Mouse (Mus musculus): ENCODE data around the gene Otop2. TPM values are rescaled to one million over a fixed set of nuclear protein-coding genes. Genes with fewer than 3 reads are reported as not detected.

Otop2 gene
- total RNA-seq, 2 experiments from 2014 or later: not detected

DNA sequence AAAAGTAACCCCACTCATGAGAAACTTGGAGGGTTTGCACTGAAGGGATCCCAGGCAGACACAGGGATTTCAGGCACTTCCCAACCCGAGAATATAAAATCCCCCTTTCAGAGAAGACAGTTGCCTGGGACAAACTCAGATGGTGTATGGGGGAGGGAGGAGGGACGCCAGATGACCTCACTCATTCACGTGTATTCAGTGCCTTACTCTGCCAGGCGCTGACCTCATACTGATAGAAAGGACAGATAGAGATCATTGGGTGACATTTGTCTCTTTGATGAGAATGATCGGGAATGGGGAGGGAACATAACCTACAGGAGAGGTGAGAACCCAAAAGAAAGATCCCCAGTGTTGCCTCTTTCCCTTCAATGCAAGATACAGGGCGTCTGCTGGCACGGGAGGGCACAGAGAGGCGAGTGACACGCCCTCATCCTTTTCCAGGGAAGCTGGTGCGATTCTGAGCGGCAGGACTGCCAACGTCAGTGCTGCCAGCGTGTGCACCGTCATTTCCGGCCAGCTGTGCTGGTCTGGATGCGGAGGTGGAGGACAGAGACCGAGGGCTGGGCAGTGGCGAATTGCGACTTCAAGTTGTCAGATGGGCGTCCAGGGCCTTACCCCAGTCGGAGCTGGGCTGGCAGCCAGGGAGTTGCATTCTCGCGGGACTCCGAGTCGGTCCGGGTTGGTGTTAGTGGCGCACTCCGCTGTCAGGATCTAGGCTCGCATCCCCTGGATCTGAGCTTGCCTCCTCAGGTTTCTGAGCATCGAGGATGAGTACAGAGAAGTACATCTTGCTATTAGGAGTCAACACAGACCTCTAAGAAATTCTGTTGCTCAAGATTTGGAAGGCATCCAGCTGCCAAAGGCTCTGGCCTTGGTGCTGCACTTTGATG lies 67.1 kb downstream of the Otop2 start:
- intact Hi-C loops (cut with DNase I): no loop called here
- DNase-seq: peak; percentile 69 to 75

DNA sequence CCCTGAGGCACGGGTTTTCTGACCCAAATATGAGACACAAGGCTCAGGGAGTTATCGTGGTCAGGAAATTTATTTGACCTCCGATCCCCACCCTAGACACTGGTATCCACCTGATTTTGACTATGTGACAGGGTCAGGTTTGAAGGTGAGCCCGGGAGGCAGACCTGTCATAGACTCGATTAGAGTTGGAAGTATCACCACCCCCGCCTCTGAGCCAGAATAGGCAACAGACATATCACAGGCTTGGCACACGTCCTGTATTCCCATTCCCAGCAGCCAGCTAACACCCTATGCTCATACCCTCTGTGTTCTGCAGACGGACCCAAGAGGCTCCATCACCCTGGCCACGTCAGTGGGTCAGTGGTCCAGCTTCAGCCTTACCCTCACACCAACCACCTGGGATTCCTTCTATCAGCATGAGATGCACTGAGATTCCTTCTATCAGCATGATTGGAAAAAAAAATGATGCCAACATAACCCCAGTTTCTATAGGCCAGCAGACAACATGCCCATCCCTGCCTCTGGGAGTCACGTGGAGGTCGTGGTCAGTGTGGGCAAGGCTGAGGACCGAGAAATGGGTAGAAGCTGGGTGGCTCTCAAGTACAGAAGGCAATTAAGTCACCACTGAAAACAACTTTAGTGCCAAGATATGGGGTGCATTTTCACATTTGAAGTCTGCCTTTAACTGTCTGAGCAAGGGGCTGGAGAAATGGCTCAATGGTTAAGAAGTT lies 67.9 kb downstream of the Otop2 start:
- intact Hi-C loops (cut with DNase I): no loop called here
- no peak for DNase-seq

DNA sequence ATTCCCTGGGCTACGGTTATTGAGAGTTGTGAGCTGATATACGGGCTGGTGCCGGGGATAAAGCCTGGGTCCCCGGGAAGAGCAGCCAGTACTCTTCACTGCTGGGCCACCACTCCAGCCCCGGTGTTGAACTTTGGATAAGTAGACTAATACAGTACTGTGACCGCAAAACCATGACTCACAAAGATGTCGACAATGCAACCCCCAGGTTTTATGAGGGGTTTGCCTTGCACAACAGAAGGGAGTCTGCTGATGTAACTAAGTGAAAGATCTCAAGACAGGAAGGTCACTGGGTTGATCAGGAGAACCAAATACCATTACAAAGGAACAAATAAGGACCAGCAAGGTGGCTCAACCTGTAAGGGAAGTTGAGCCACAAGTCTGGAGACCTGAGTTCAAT lies 69.8 kb downstream of the Otop2 start:
- intact Hi-C loops (cut with DNase I): no loop called here
- no peak for DNase-seq

DNA sequence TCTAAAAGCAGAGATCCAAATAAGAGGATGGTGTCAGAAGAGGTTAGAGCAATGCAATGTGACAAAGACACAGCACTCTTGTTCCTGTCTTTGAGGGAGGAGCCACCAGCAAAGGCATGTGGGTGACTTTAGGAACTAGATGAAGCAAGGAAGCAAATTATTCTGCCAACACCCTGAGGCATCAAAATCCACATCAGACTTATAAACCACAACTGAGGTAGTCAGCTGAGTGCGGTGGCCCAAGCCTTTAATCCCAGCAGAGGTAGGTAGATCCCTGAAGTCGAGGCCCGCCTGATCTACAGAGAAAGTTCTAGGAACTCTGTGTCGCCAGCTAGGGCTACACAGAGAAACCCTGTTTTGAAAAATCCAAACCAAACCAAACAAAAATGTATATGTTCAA lies 70.3 kb downstream of the Otop2 start:
- no peak for DNase-seq
- intact Hi-C loops (cut with DNase I): no loop called here

DNA sequence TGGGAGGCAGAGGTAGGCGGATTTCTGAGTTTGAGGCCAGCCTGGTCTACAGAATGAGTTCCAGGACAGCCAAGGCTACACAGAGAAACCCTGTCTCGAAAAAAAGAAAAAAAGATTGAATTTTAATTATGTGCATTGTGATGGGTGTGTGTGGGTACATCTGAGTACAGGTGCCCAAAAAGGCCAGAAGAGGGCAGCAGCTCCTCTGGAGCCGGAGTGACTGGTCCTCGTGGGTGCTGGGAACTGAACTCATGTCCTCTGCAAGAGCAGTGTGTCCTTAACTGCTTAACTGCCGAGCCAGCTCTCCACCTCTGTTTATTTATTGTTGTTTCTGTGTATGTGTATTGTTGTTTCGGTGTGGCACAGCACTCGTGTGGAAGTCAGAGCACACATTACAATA lies 70.9 kb downstream of the Otop2 start:
- DNase-seq: no peak
- intact Hi-C loops (cut with DNase I): no loop called here

DNA sequence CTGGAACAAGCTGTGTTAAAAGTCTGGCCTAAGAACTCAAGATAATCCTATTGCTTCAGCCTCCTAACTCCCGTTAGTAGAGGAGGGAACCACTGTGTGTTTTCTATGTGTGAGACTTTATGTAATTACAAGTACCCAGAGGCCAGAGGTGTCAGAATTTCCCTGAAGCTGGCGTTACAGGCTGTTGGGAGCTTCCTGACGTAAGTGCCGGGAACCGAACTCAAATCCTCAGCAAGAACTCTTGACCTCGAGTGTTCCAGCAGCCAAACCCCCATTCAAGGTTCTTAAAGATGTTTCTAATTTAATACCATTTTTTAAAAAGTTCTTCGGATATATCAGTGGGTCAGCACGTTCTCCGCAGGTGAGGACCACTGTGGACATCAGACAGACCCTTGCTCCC lies 74.3 kb downstream of the Otop2 start:
- no peak for DNase-seq
- intact Hi-C loops (cut with DNase I): no loop called here

Other genes with a start within 250 kb of the Otop2 start
- gene Cd300e, start 245.0 kb upstream of the Otop2 start, total RNA-seq (2021): under 1 TPM; 0.22 to 0.49 TPM
- gene Rab37, start 215.7 kb upstream of the Otop2 start, total RNA-seq (2021): under 1 TPM; 0.54 to 0.72 TPM
- under 1 TPM; 0.08 to 0.33 TPM for gene Cd300lf, start 173.2 kb upstream of the Otop2 start, total RNA-seq (2021)
- gene Slc9a3r1, start 143.8 kb upstream of the Otop2 start, total RNA-seq (2021): 10 to 100 TPM in 1 of 2 experiments, 1 to 10 TPM in 1; 9.9 to 10.5 TPM
- 10 to 100 TPM; 10.4 to 12.5 TPM for gene Tmem104, start 119.7 kb upstream of the Otop2 start, total RNA-seq (2021)
- 10 to 100 TPM; 19.8 to 28.0 TPM for gene Nat9, start 119.3 kb upstream of the Otop2 start, total RNA-seq (2021)
- gene Grin2c, start 39.9 kb upstream of the Otop2 start, total RNA-seq (2021): under 1 TPM; 0.11 to 0.25 TPM
- 1 to 10 TPM; 9.5 to 9.7 TPM for gene Fdxr, start 30.1 kb upstream of the Otop2 start, total RNA-seq (2021)
- gene Fads6, start 9.5 kb upstream of the Otop2 start, total RNA-seq (2021): 1 to 10 TPM; 1.2 TPM
- gene Ush1g, start 14.9 kb downstream of the Otop2 start, total RNA-seq (2021): under 1 TPM in 1 of 2 experiments, not detected in 1; 0.14 TPM
- not detected for gene Otop3, start 27.6 kb downstream of the Otop2 start, total RNA-seq (2021)
- 1 to 10 TPM; 4.2 to 4.8 TPM for gene Hid1, start 60.6 kb downstream of the Otop2 start, total RNA-seq (2021)
- 1 to 10 TPM; 5.8 to 5.9 TPM for gene Cdr2l, start 74.8 kb downstream of the Otop2 start, total RNA-seq (2021)
- gene Mrpl58, start 96.6 kb downstream of the Otop2 start, total RNA-seq (2021): 100 to 1,000 TPM; 134 to 149 TPM
- 1,000 to 10,000 TPM; 2,281 to 2,357 TPM for gene Atp5h, start 112.8 kb downstream of the Otop2 start, total RNA-seq (2021)
- gene Kctd2, start 113.0 kb downstream of the Otop2 start, total RNA-seq (2021): 10 to 100 TPM; 27.9 to 28.3 TPM
- gene Trim80, start 133.4 kb downstream of the Otop2 start, total RNA-seq (2021): not detected
- gene Slc16a5, start 155.3 kb downstream of the Otop2 start, total RNA-seq (2021): not detected
- 1 to 10 TPM; 1.5 to 2.4 TPM for gene Armc7, start 168.5 kb downstream of the Otop2 start, total RNA-seq (2021)
- 10 to 100 TPM; 13.1 to 14.2 TPM for gene Nt5c, start 184.7 kb downstream of the Otop2 start, total RNA-seq (2021)
- 100 to 1,000 TPM; 124 to 143 TPM for gene Jpt1, start 207.2 kb downstream of the Otop2 start, total RNA-seq (2021)
- gene Sumo2, start 229.1 kb downstream of the Otop2 start, total RNA-seq (2021): 100 to 1,000 TPM; 165 to 185 TPM